In genomic region chr14:69473941-69474646, GRCm38 (mm10) we compare ENCODE assay signal across 23 mouse cellular contexts. TPM values are rescaled to one million over a fixed set of nuclear protein-coding genes. Genes with fewer than 3 reads are reported as not detected.
DNase-seq lines count a peak whose midpoint lies in the region; ATAC-seq and TF ChIP-seq lines count a peak whose summit lies in the region.
"Not testable (repeated sequence)": the region's sequence is repeated elsewhere in the genome, so short reads cannot be mapped to it uniquely, and the experiment has no call there.
"Had no signal": no experiment of that assay in that cellular context is flagged by ENCODE, and none has a peak within 500 bp of the region (broad histone marks: within the 10 kb centered on the region; RNA-seq: fewer than 3 reads in every experiment).

No protein-coding gene starts in this region.

- H3K27me3 ChIP-seq in Patski; embryonic facial prominence, embryonic 15.5 days; intestine, embryonic 15.5 days (replicated peaks); kidney, embryonic 15.5 days; liver, embryonic 13.5 days; lung, embryonic 14.5 days (ENCODE audit: insufficient read depth, low read length): not testable (repeated sequence)

- H3K9me3 ChIP-seq in embryonic facial prominence, embryonic 15.5 days (replicated peaks); intestine, embryonic 15.5 days; kidney, embryonic 15.5 days (replicated peaks); liver, embryonic 13.5 days (replicated peaks); lung, embryonic 14.5 days (ENCODE audit: low read depth, low read length): not testable (repeated sequence)

- not testable (repeated sequence) for H3K9ac ChIP-seq in embryonic facial prominence, embryonic 15.5 days; intestine, embryonic 15.5 days; kidney, embryonic 15.5 days; liver, embryonic 13.5 days; lung, embryonic 14.5 days

- CTCF ChIA-PET in Patski (lab: Charles Lee): not testable (repeated sequence)

- H3K4me1 ChIP-seq in embryonic facial prominence, embryonic 15.5 days; intestine, embryonic 15.5 days (replicated peaks); kidney, embryonic 15.5 days; liver, embryonic 13.5 days (replicated peaks); lung, embryonic 14.5 days (ENCODE audit: insufficient read depth): not testable (repeated sequence)

- in situ Hi-C loops in Patski (cut with MboI; ENCODE audit: low pct_unique_long_range_greater_than_20kb): not testable (repeated sequence)

- TF ChIP-seq CTCF in Patski (IDR thresholded peaks at IDR 0.05); lung, embryonic 14.5 days (IDR thresholded peaks at IDR 0.05; ENCODE audit: low read depth): not testable (repeated sequence)

- H3K27ac ChIP-seq in embryonic facial prominence, embryonic 15.5 days (replicated peaks); intestine, embryonic 15.5 days; kidney, embryonic 15.5 days; liver, embryonic 13.5 days; lung, embryonic 14.5 days (ENCODE audit: low read depth): not testable (repeated sequence)

- H3K4me3 ChIP-seq in embryonic facial prominence, embryonic 15.5 days (replicated peaks); intestine, embryonic 15.5 days (replicated peaks); kidney, embryonic 15.5 days (replicated peaks); liver, embryonic 13.5 days (replicated peaks); lung, embryonic 14.5 days (ENCODE audit: low read depth, low read length): not testable (repeated sequence)

- H3K36me3 ChIP-seq in embryonic facial prominence, embryonic 15.5 days; intestine, embryonic 15.5 days; kidney, embryonic 15.5 days; liver, embryonic 13.5 days; lung, embryonic 14.5 days (ENCODE audit: insufficient read depth): not testable (repeated sequence)

- ATAC-seq in Patski: peak; percentile 14
- ATAC-seq in embryonic facial prominence, embryonic 15.5 days (ENCODE audit: insufficient number of reproducible peaks, low FRiP score, low TSS enrichment, low read depth): peak; percentile 80; the same call in 1 of the 2 replicates
- ATAC-seq in intestine, embryonic 15.5 days: peak; percentile 81
- peak; percentile 79 for ATAC-seq in kidney, embryonic 15.5 days (replicated peaks; ENCODE audit: low FRiP score)
- ATAC-seq in liver, embryonic 13.5 days (ENCODE audit: low read depth): peak; percentile 27; the same call in 1 of the 2 replicates
- peak; percentile 54; the same call in 1 of the 2 replicates for ATAC-seq in lung, embryonic 14.5 days (ENCODE audit: insufficient read depth)
- ATAC-seq in megakaryocyte progenitor cell, adult 5-6 weeks (replicated peaks; ENCODE audit: poor library complexity): peak; percentile 43; the same call in 1 of the 2 replicates

- no CpG with 5 or more reads among the region's 11 CpGs for WGBS in embryonic facial prominence, embryonic 15.5 days
- WGBS in intestine, embryonic 15.5 days: no CpG with 5 or more reads among the region's 11 CpGs
- no CpG with 5 or more reads among the region's 11 CpGs for WGBS in kidney, embryonic 15.5 days
- WGBS in liver, embryonic 13.5 days (ENCODE audit: insufficient replicate concordance): no CpG with 5 or more reads among the region's 11 CpGs
- WGBS in lung, embryonic 14.5 days: no CpG with 5 or more reads among the region's 11 CpGs

- H3K4me2 ChIP-seq in embryonic facial prominence, embryonic 15.5 days (replicated peaks); intestine, embryonic 15.5 days (replicated peaks); kidney, embryonic 15.5 days; liver, embryonic 13.5 days; lung, embryonic 14.5 days: not testable (repeated sequence)

- POLR2A ChIA-PET in Patski (lab: Charles Lee): not testable (repeated sequence)

- DNase-seq in Patski (ENCODE audit: low read depth, low spot score); liver, embryonic 13.5 days; lung, embryonic 14.5 days: not testable (repeated sequence)

RNA-seq across cellular contexts. Expression of gene Gm16867, which starts 29.1 kb away (rescaled TPM):
- 0.06 TPM for polyA plus RNA-seq in Patski (2021)
- polyA plus RNA-seq in embryonic facial prominence, embryonic 15.5 days (2015; fragmentation: Nextera tagmentation; extraction: Ambion mirVana): not detected in 2 replicates
- polyA plus RNA-seq in intestine, embryonic 15.5 days (2015; fragmentation: Nextera tagmentation; extraction: Ambion mirVana): not detected in 2 replicates
- not detected in 2 replicates for polyA plus RNA-seq in kidney, embryonic 15.5 days (2015; fragmentation: Nextera tagmentation; extraction: Ambion mirVana)
- polyA plus RNA-seq in liver, embryonic 13.5 days (2015; fragmentation: Nextera tagmentation; extraction: Ambion mirVana): not detected in 2 replicates
- polyA plus RNA-seq in lung, embryonic 14.5 days (2014; fragmentation: Nextera tagmentation; extraction: Ambion mirVana): not detected in 2 replicates
- total RNA-seq in megakaryocyte progenitor cell, adult 5-6 weeks (2015): 5.6 and 7.4 TPM in 2 replicates
- total RNA-seq in megakaryocyte progenitor cell, adult 5-6 weeks (2017): 8.0 and 11.4 TPM in 2 replicates
- polyA plus RNA-seq: brain, embryonic 14.5 days; cortical plate, adult 2 months; embryonic facial prominence, embryonic 12.5 days; forebrain, embryonic 11.5 days; forebrain, embryonic 15.5 days; frontal cortex, adult 2 months; heart, embryonic 14.5 days; hindbrain, embryonic 12.5 days had no signal

RNA-seq across cellular contexts. Expression of gene Gm27179, which starts 38.3 kb away (rescaled TPM):
- polyA plus RNA-seq in Patski (2021): not detected
- 0.11 TPM in 1 of 2 replicates, not detected in the other for polyA plus RNA-seq in embryonic facial prominence, embryonic 15.5 days (2015; fragmentation: Nextera tagmentation; extraction: Ambion mirVana)
- not detected in 2 replicates for polyA plus RNA-seq in intestine, embryonic 15.5 days (2015; fragmentation: Nextera tagmentation; extraction: Ambion mirVana)
- not detected in 2 replicates for polyA plus RNA-seq in kidney, embryonic 15.5 days (2015; fragmentation: Nextera tagmentation; extraction: Ambion mirVana)
- 0.06 TPM in 1 of 2 replicates, not detected in the other for polyA plus RNA-seq in liver, embryonic 13.5 days (2015; fragmentation: Nextera tagmentation; extraction: Ambion mirVana)
- not detected in 2 replicates for polyA plus RNA-seq in lung, embryonic 14.5 days (2014; fragmentation: Nextera tagmentation; extraction: Ambion mirVana)
- not detected in 2 replicates for total RNA-seq in megakaryocyte progenitor cell, adult 5-6 weeks (2015)
- total RNA-seq in megakaryocyte progenitor cell, adult 5-6 weeks (2017): not detected in 2 replicates
- total RNA-seq: adrenal gland, postnatal 10 days; adrenal gland, postnatal 4 days; G1E; heart, adult 18-20 months; heart, postnatal 4 days had no signal
- polyA plus RNA-seq: brain, embryonic 14.5 days; CD4-positive, CD25-positive, alpha-beta regulatory T cell, adult 4 months; embryonic facial prominence, embryonic 12.5 days; erythroblast, embryonic 14.5 days; forebrain, embryonic 11.5 days; forebrain, embryonic 15.5 days; frontal cortex, adult 2 months; G1E; heart, embryonic 10.5 days; heart, embryonic 14.5 days; hindbrain, embryonic 12.5 days had no signal

Comparison
In these comparisons a context has a peak if more than half of its experiments do, and no peak if none do; other contexts are left out.
1. ATAC-seq: peak in every context shown above with its lines; median percentile 81 in intestine, embryonic 15.5 days; 80 in embryonic facial prominence, embryonic 15.5 days; 79 in kidney, embryonic 15.5 days; 54 in lung, embryonic 14.5 days; 43 in megakaryocyte progenitor cell, adult 5-6 weeks; 27 in liver, embryonic 13.5 days; 14 in Patski.